Mouse (Mus musculus): Measurements from ENCODE around the gene B020011L13Rik. TPM values are rescaled to one million over a fixed set of nuclear protein-coding genes. Genes with fewer than 3 reads are reported as not detected.

The B020011L13Rik gene
- not detected in 2 replicates for polyA plus RNA-seq (2012; rRNA removed)

DNA sequence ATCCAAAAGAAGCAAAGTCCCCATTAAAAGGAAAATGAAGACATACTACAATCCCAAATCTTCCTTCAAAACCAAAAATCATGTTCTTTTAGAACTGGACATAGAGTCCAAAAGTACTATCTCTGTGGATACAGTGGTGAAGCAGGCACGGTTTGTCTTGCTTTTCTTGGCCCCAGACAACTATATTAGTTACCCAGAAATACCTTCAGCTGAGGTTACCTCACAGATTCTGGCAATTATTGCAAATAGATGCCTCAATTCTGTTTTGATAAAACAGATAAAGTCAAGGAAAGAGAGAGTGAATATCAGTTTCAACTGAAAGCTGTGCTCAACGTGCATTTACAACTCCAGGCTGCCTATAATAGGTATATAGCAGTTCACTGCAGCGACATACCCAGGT is at the start of gene B020011L13Rik:
TSS of gene B020011L13Rik (plus strand) at position 301 of the 400 bp plus-strand sequence.

DNA sequence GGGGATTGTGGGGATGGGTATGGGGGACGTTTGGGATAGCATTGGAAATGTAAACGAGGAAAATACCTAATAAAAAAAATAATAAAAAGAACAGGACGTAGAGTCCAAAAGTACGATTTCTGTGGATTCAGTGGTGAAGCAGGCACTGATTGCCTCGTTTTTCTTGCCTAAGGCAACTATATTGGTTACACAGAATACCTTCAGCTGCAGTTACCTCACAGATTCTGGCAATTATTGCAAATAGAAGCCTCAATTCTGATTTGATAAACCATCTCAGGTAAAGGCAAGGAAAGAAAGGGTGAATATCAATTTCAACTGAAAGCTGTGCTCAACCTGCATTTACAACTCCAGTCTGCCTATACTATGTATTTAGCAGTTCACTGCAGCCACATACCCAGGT is 48.8 kb downstream of the B020011L13Rik start, which contains the start of gene Gm28360:
TSS of gene Gm28360 (plus strand) at position 301 of the 400 bp plus-strand sequence.

Other genes starting within 250 kb of the B020011L13Rik start
- not detected in 2 replicates for gene Gm28363, start 84.0 kb upstream of the B020011L13Rik start, polyA plus RNA-seq (2012; rRNA removed)
- not detected in 2 replicates for gene Gm28360, start 48.9 kb downstream of the B020011L13Rik start, polyA plus RNA-seq (2012; rRNA removed)
- not detected in 2 replicates for gene Gm28168, start 146.9 kb downstream of the B020011L13Rik start, polyA plus RNA-seq (2012; rRNA removed)
- gene Gm7145, start 184.8 kb downstream of the B020011L13Rik start, polyA plus RNA-seq (2012; rRNA removed) = not detected in 2 replicates